Comparison of ENCODE assay signal across 9 mouse cellular contexts in genomic region chr15:98771813-98772425, GRCm38 (mm10). TPM values are rescaled to one million over a fixed set of nuclear protein-coding genes. Genes with fewer than 3 reads are reported as not detected.
DNase-seq lines count a peak whose midpoint lies in the region; ATAC-seq and TF ChIP-seq lines count a peak whose summit lies in the region.
"Had no signal": no experiment of that assay in that cellular context is flagged by ENCODE, and none has a peak within 500 bp of the region (broad histone marks: within the 10 kb centered on the region; RNA-seq: fewer than 3 reads in every experiment).

No protein-coding gene starts in this region.

- peak overlapping the region; percentile 62 for H3K4me3 ChIP-seq in gastrocnemius, adult 2 months
- H3K4me3 ChIP-seq in testis, adult 2 months (ENCODE audit: control insufficient read depth, low read depth, low read length) = peak overlapping the region; percentile 70
- H3K4me3 ChIP-seq in limb, embryonic 14.5 days (replicated peaks; ENCODE audit: low read length) = peak overlapping the region; percentile 23
- H3K4me3 ChIP-seq in stomach, postnatal 0 days (ENCODE audit: low read depth, low read length) = peak overlapping the region; percentile 29; the same call in 1 of the 2 replicates

- H3K4me2 ChIP-seq in limb, embryonic 14.5 days (replicated peaks; ENCODE audit: low read depth, low read length, severe bottlenecking) = peak overlapping the region; percentile 42; the same call in 1 of the 2 replicates
- peak overlapping the region; percentile 58 for H3K4me2 ChIP-seq in stomach, postnatal 0 days (replicated peaks; ENCODE audit: low read depth)

- peak overlapping the region; percentile 0; the same call in 1 of the 2 replicates for H3K9ac ChIP-seq in limb, embryonic 14.5 days (ENCODE audit: low read depth, low read length, severe bottlenecking)
- peak overlapping the region; percentile 38; the same call in 1 of the 2 replicates for H3K9ac ChIP-seq in stomach, postnatal 0 days (ENCODE audit: low read length)

- peaks cover 25% of the 10 kb centered on the region for H3K4me1 ChIP-seq in testis, adult 2 months (ENCODE audit: control insufficient read depth, insufficient read depth, low read length)
- peaks cover 13% of the 10 kb centered on the region for H3K4me1 ChIP-seq in limb, embryonic 14.5 days (ENCODE audit: control insufficient read depth, insufficient read depth, low read length)
- 0 out of 2 replicates have a peak, but pooled peaks cover 3% of the 10 kb centered on the region for H3K4me1 ChIP-seq in stomach, postnatal 0 days (replicated peaks; ENCODE audit: control insufficient read depth, insufficient read depth)

- TF ChIP-seq POLR2A in testis, adult 2 months (IDR thresholded peaks at IDR 0.05; ENCODE audit: control insufficient read depth, low read depth, low read length) = no peak
- TF ChIP-seq POLR2A in limb, embryonic 14.5 days (IDR thresholded peaks at IDR 0.05; ENCODE audit: borderline replicate concordance, extremely low read depth, insufficient read depth, insufficient read length) = no peak

- no peak for ATAC-seq in limb, embryonic 14.5 days (ENCODE audit: low FRiP score, low read depth)
- no peak for ATAC-seq in stomach, postnatal 0 days (ENCODE audit: low FRiP score, low TSS enrichment)

- no peaks in the 10 kb centered on the region for H3K36me3 ChIP-seq in testis, adult 2 months (ENCODE audit: control insufficient read depth, insufficient read depth, low read length)
- H3K36me3 ChIP-seq in limb, embryonic 14.5 days (ENCODE audit: control insufficient read depth, insufficient read depth, low read length) = no peaks in the 10 kb centered on the region
- H3K36me3 ChIP-seq in stomach, postnatal 0 days (ENCODE audit: control insufficient read depth, insufficient read depth, low read length) = no peaks in the 10 kb centered on the region

- no peak overlapping the region for H3K27ac ChIP-seq in gastrocnemius, adult 2 months
- peak overlapping the region; percentile 58; the same call in 1 of the 2 replicates for H3K27ac ChIP-seq in testis, adult 2 months (ENCODE audit: control insufficient read depth, insufficient read depth, low read depth, low read length)
- no peak overlapping the region for H3K27ac ChIP-seq in limb, embryonic 14.5 days (replicated peaks; ENCODE audit: low read depth, low read length)
- no peak overlapping the region for H3K27ac ChIP-seq in stomach, postnatal 0 days (replicated peaks)

- intact Hi-C loops in gastrocnemius, adult 2 months (cut with DNase I) = no loop called here

- no peaks in the 10 kb centered on the region for H3K9me3 ChIP-seq in limb, embryonic 14.5 days (ENCODE audit: control insufficient read depth, low read length)
- H3K9me3 ChIP-seq in stomach, postnatal 0 days (ENCODE audit: control insufficient read depth, low read length) = no peaks in the 10 kb centered on the region

- H3K27me3 ChIP-seq in testis, adult 2 months (ENCODE audit: control insufficient read depth, insufficient read depth, low read length) = no peaks in the 10 kb centered on the region; the same call in 1 of the 2 replicates
- H3K27me3 ChIP-seq in limb, embryonic 14.5 days (ENCODE audit: control insufficient read depth, insufficient read depth, low read length) = peaks cover 63% of the 10 kb centered on the region
- H3K27me3 ChIP-seq in stomach, postnatal 0 days (ENCODE audit: control insufficient read depth, insufficient read depth, low read length) = peaks cover 11% of the 10 kb centered on the region; the same call in 1 of the 2 replicates

- no peak for TF ChIP-seq CTCF in gastrocnemius, adult 2 months (IDR thresholded peaks at IDR 0.05)
- no peak for TF ChIP-seq CTCF in testis, adult 2 months (IDR thresholded peaks at IDR 0.05; ENCODE audit: control insufficient read depth, insufficient read depth, insufficient replicate concordance, low read depth, low read length)
- TF ChIP-seq CTCF in stomach, postnatal 0 days (IDR thresholded peaks at IDR 0.05; ENCODE audit: low read depth) = no peak

- WGBS in limb, embryonic 14.5 days = 13% methylated on average over 12 of the region's 12 CpGs
- 17% methylated on average over 12 of the region's 12 CpGs for WGBS in stomach, postnatal 0 days

- DNase-seq in gastrocnemius, adult 2 months = no peak
- DNase-seq in gastrocnemius, postnatal 25 days = no peak
- no peak for DNase-seq in testis, postnatal 14 days (ENCODE audit: low spot score)
- DNase-seq in limb, embryonic 14.5 days (ENCODE audit: low spot score) = no peak
- no peak for DNase-seq in stomach, postnatal 0 days (ENCODE audit: low spot score)
- no peak for DNase-seq in urinary bladder, postnatal 4 days (ENCODE audit: low spot score in 2 of 2)
- no peak for DNase-seq in gastrocnemius, adult 8-10 months (ENCODE audit: low spot score in 2 of 2)

- TF ChIP-seq EP300 in stomach, postnatal 0 days (optimal IDR thresholded peaks at IDR 0.05) = no peak

RNA-seq across cellular contexts. Expression of gene Wnt10b, which starts 6.0 kb away (rescaled TPM):
- 1 to 10 TPM in 1 of 2 experiments, under 1 TPM in 1; 0.97 to 1.4 TPM for total RNA-seq in gastrocnemius, adult 2 months (2021)
- total RNA-seq in gastrocnemius, postnatal 25 days (2021) = 1 to 10 TPM in 1 of 2 experiments, under 1 TPM in 1; 0.79 to 1.7 TPM
- polyA plus RNA-seq in testis, adult 2 months (2012; rRNA removed) = 0.47 and 0.67 TPM in 2 replicates
- 13.7 and 14.9 TPM in 2 replicates for polyA plus RNA-seq in limb, embryonic 14.5 days (2012; rRNA removed)
- polyA plus RNA-seq in limb, embryonic 14.5 days (2014; fragmentation: Nextera tagmentation; extraction: Ambion mirVana) = 6.3 and 7.4 TPM in 2 replicates
- 0.11 TPM in 1 of 2 replicates, not detected in the other for polyA plus RNA-seq in stomach, postnatal 0 days (2015; fragmentation: Nextera tagmentation; extraction: Ambion mirVana)
- total RNA-seq in gastrocnemius, adult 8-10 months (2022) = 1 to 10 TPM in 1 of 4 experiments, under 1 TPM in 3; 0.48 to 1.1 (median 0.85) TPM

RNA-seq across cellular contexts. Expression of gene Arf3, which starts 8.9 kb away (rescaled TPM):
- total RNA-seq in gastrocnemius, adult 2 months (2021) = 1 to 10 TPM; 8.1 to 9.4 TPM
- total RNA-seq in gastrocnemius, postnatal 25 days (2021) = 10 to 100 TPM in 1 of 2 experiments, 1 to 10 TPM in 1; 8.3 to 10.4 TPM
- 60.1 and 80.4 TPM in 2 replicates for polyA plus RNA-seq in testis, adult 2 months (2012; rRNA removed)
- 75.0 and 96.4 TPM in 2 replicates for polyA plus RNA-seq in limb, embryonic 14.5 days (2012; rRNA removed)
- 37.4 and 39.6 TPM in 2 replicates for polyA plus RNA-seq in limb, embryonic 14.5 days (2014; fragmentation: Nextera tagmentation; extraction: Ambion mirVana)
- polyA plus RNA-seq in stomach, postnatal 0 days (2015; fragmentation: Nextera tagmentation; extraction: Ambion mirVana) = 29.5 and 33.1 TPM in 2 replicates
- total RNA-seq in gastrocnemius, adult 8-10 months (2022) = 1 to 10 TPM; 6.9 to 8.9 (median 8.1) TPM

RNA-seq across cellular contexts. Expression of gene Wnt1, which starts 17.7 kb away (rescaled TPM):
- total RNA-seq in gastrocnemius, adult 2 months (2021) = under 1 TPM in 1 of 2 experiments, not detected in 1; 0.08 TPM
- total RNA-seq in gastrocnemius, postnatal 25 days (2021) = not detected
- polyA plus RNA-seq in testis, adult 2 months (2012; rRNA removed) = 3.5 and 4.0 TPM in 2 replicates
- not detected in 2 replicates for polyA plus RNA-seq in limb, embryonic 14.5 days (2012; rRNA removed)
- 0.08 TPM in 1 of 2 replicates, not detected in the other for polyA plus RNA-seq in limb, embryonic 14.5 days (2014; fragmentation: Nextera tagmentation; extraction: Ambion mirVana)
- polyA plus RNA-seq in stomach, postnatal 0 days (2015; fragmentation: Nextera tagmentation; extraction: Ambion mirVana) = not detected in 2 replicates
- total RNA-seq in gastrocnemius, adult 8-10 months (2022) = not detected
- polyA plus RNA-seq: large intestine, adult 2 months had no signal

RNA-seq across cellular contexts. Expression of gene Ddn, which starts 37.4 kb away (rescaled TPM):
- under 1 TPM; 0.33 to 0.78 TPM for total RNA-seq in gastrocnemius, adult 2 months (2021)
- under 1 TPM; 0.38 to 0.74 TPM for total RNA-seq in gastrocnemius, postnatal 25 days (2021)
- 0.02 TPM in 1 of 2 replicates, not detected in the other for polyA plus RNA-seq in testis, adult 2 months (2012; rRNA removed)
- polyA plus RNA-seq in limb, embryonic 14.5 days (2012; rRNA removed) = 0.44 and 0.59 TPM in 2 replicates
- polyA plus RNA-seq in limb, embryonic 14.5 days (2014; fragmentation: Nextera tagmentation; extraction: Ambion mirVana) = 0.14 TPM in 1 of 2 replicates, not detected in the other
- polyA plus RNA-seq in stomach, postnatal 0 days (2015; fragmentation: Nextera tagmentation; extraction: Ambion mirVana) = 0.02 TPM in 1 of 2 replicates, not detected in the other
- under 1 TPM; 0.12 to 0.67 (median 0.43) TPM for total RNA-seq in gastrocnemius, adult 8-10 months (2022)

RNA-seq across cellular contexts. Expression of gene Fkbp11, which starts 43.9 kb away (rescaled TPM):
- 1 to 10 TPM; 1.0 to 1.3 TPM for total RNA-seq in gastrocnemius, adult 2 months (2021)
- 1 to 10 TPM; 2.7 to 3.5 TPM for total RNA-seq in gastrocnemius, postnatal 25 days (2021)
- polyA plus RNA-seq in testis, adult 2 months (2012; rRNA removed) = 1.0 and 1.4 TPM in 2 replicates
- 58.9 and 90.9 TPM in 2 replicates for polyA plus RNA-seq in limb, embryonic 14.5 days (2012; rRNA removed)
- polyA plus RNA-seq in limb, embryonic 14.5 days (2014; fragmentation: Nextera tagmentation; extraction: Ambion mirVana) = 74.4 and 82.7 TPM in 2 replicates
- polyA plus RNA-seq in stomach, postnatal 0 days (2015; fragmentation: Nextera tagmentation; extraction: Ambion mirVana) = 117 and 127 TPM in 2 replicates
- total RNA-seq in gastrocnemius, adult 8-10 months (2022) = under 1 TPM in 3 of 4 experiments, not detected in 1; 0.43 to 0.92 (median 0.72) TPM
